Mouse (Mus musculus) small intestine, adult 2 months (tissue): Measurements from ENCODE around the gene Prkcb. TPM values are rescaled to one million over a fixed set of nuclear protein-coding genes. Genes with fewer than 3 reads are reported as not detected.

Source experiments
- H3K27ac ChIP-seq: fragments of 200-500 bp; 2 replicates; pipeline ENCODE4 v1.5.1; 2012; ENCODE audit warnings: low read depth, low read length, control low read depth, inconsistent platforms; ENCODE audit not compliant: insufficient read depth
- H3K27me3 ChIP-seq: fragments of 200-500 bp; 2 replicates; pipeline ENCODE4 v1.6.1; 2012; ENCODE audit warnings: mild to moderate bottlenecking, moderate library complexity, low read length, inconsistent platforms; ENCODE audit not compliant: control insufficient read depth, insufficient read depth
- H3K36me3 ChIP-seq: fragments of 200-500 bp; 2 replicates; pipeline ENCODE4 v1.6.1; 2012; ENCODE audit warnings: mild to moderate bottlenecking, low read length, control low read depth, inconsistent platforms; ENCODE audit not compliant: control insufficient read depth, insufficient read depth
- H3K4me1 ChIP-seq: fragments of 200-500 bp; 2 replicates; pipeline ENCODE4 v1.6.1; 2012; ENCODE audit warnings: low read length, inconsistent platforms, mixed read lengths; ENCODE audit not compliant: control insufficient read depth, insufficient read depth, insufficient read length
- H3K4me3 ChIP-seq: fragments of 200-500 bp; 2 replicates; pipeline ENCODE4 v1.5.1; 2012; ENCODE audit warnings: low read depth, mild to moderate bottlenecking, control low read depth, inconsistent platforms, low read length, moderate library complexity
- CTCF ChIP-seq: fragments of 200-500 bp; IDR thresholded peaks from 2 replicates; pipeline ENCODE4 v1.5.1; 2012; ENCODE audit warnings: low read depth, mild to moderate bottlenecking, control low read depth, inconsistent platforms, low read length, moderate library complexity, mixed read lengths; ENCODE audit not compliant: insufficient replicate concordance, insufficient read length; ENCODE audit errors: extremely low read depth
- POLR2A ChIP-seq: fragments of 200-500 bp; IDR thresholded peaks from 2 replicates; pipeline ENCODE4 v1.6.1; 2012; ENCODE audit warnings: low read depth, mild to moderate bottlenecking, control low read depth, inconsistent platforms, low read length, moderate library complexity
- WGBS: fragments of 180-500 bp; shearing (Covaris S2); methylation state at CpG from one replicate; pipeline ENCODE4 v1.1.7; 2018; 5-methylcytosine and 5-hydroxymethylcytosine counted together
- polyA plus RNA-seq: library from polyadenylated mRNA; depleted of rRNA; stranded (reverse); fragments of >200 nt; gene quantifications from 2 replicates; pipeline ENCODE4 v1.2.3, GENCODE M21; 2012

The Prkcb gene
- polyA plus RNA-seq, 1 experiment, result 6.1 TPM

- no peak overlapping the region for H3K27ac ChIP-seq
- no peak for TF ChIP-seq CTCF
- TF ChIP-seq POLR2A, result no peak
- 43% methylated on average over 8 of the region's 8 CpGs for WGBS
- no peaks in the 10 kb centered on the region for H3K27me3 ChIP-seq
- no peaks in the 10 kb centered on the region for H3K4me1 ChIP-seq
- H3K36me3 ChIP-seq, result no peaks in the 10 kb centered on the region
- H3K4me3 ChIP-seq, result no peak overlapping the region
Measured at GRCm38 (mm10) chr7:122575506-122575905, 287.0 kb downstream of the Prkcb start.

- H3K27ac ChIP-seq, result no peak overlapping the region
- no peaks in the 10 kb centered on the region for H3K4me1 ChIP-seq
- TF ChIP-seq POLR2A (no peak), CTCF (no peak)
- H3K36me3 ChIP-seq, result no peaks in the 10 kb centered on the region
- no peak overlapping the region for H3K4me3 ChIP-seq
- no peaks in the 10 kb centered on the region for H3K27me3 ChIP-seq
- 71% methylated on average over 4 of the region's 4 CpGs for WGBS
Measured at GRCm38 (mm10) chr7:122577571-122577970, 289.0 kb downstream of the Prkcb start.

GRCm38 (mm10) chr7:122579461-122580157 is 291.1 kb downstream of the Prkcb start:
- H3K27me3 ChIP-seq, result no peaks in the 10 kb centered on the region
- H3K4me1 ChIP-seq, result no peaks in the 10 kb centered on the region
- TF ChIP-seq CTCF, result no peak
- TF ChIP-seq POLR2A, result no peak
- H3K27ac ChIP-seq, result no peak overlapping the region
- H3K4me3 ChIP-seq, result no peak overlapping the region
- no peaks in the 10 kb centered on the region for H3K36me3 ChIP-seq
- 50% methylated on average over 7 of the region's 7 CpGs for WGBS

DNA sequence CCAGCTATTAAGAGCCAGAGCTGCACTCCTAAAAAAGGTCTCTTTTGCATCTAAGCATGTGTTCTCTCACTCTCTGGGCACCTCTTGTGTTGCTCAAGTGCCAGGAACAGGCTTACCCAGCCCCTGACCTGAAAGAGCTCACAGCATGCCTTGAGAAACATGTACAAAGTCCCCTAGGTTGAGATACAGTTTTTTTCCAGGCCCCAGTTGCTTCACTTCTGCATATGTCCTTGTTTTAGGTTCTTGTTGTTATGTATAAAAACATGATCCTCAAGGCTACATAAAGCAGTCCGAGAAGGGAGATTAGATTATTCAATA is 291.6 kb downstream of the Prkcb start:
- WGBS, result 72% methylated on average over 1 of the region's 1 CpGs

GRCm38 (mm10) chr7:122584421-122585151 is 296.0 kb downstream of the Prkcb start:
- Histone ChIP-seq H3K27me3 (no peaks in the 10 kb centered on the region), H3K27ac (no peak overlapping the region), H3K36me3 (no peaks in the 10 kb centered on the region), H3K4me3 (no peak overlapping the region), H3K4me1 (no peaks in the 10 kb centered on the region)
- 81% methylated on average over 14 of the region's 14 CpGs for WGBS
- TF ChIP-seq CTCF (no peak), POLR2A (no peak)

More for the DNA sequence above, 291.6 kb downstream of the Prkcb start:
- Histone ChIP-seq H3K27ac (no peak overlapping the region), H3K4me3 (no peak overlapping the region), H3K36me3 (no peaks in the 10 kb centered on the region), H3K4me1 (no peaks in the 10 kb centered on the region), H3K27me3 (no peaks in the 10 kb centered on the region)
- no peak for TF ChIP-seq CTCF
- TF ChIP-seq POLR2A, result no peak

DNA sequence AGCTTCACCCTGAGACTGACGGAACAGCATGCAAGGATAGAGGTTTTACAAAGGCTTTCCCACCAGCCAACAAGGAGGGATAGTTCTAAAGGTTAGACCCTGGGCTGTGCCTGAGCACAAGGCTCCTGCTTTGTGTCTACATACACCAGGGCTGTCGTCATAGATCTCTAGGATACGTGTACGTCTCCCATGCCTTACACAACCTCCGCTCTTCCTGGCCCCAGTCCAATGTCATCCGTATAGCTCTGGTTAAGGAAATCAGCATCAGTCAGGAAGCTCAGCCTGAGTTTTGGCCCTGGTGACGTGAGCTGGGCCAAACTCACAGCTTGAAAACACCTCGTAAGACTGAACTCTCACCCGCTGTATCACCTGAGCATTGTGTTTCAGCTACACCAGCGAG is 307.3 kb downstream of the Prkcb start:
- H3K4me3 ChIP-seq, result no peak overlapping the region
- no peak overlapping the region for H3K27ac ChIP-seq
- no peaks in the 10 kb centered on the region for H3K4me1 ChIP-seq
- TF ChIP-seq CTCF (no peak), POLR2A (no peak)
- no peaks in the 10 kb centered on the region for H3K27me3 ChIP-seq
- H3K36me3 ChIP-seq, result no peaks in the 10 kb centered on the region
- WGBS, result 72% methylated on average over 10 of the region's 10 CpGs

- H3K27ac ChIP-seq, result no peak overlapping the region
- no peak overlapping the region for H3K4me3 ChIP-seq
- 73% methylated on average over 9 of the region's 9 CpGs for WGBS
- no peaks in the 10 kb centered on the region for H3K4me1 ChIP-seq
- TF ChIP-seq POLR2A, result no peak
- H3K27me3 ChIP-seq, result no peaks in the 10 kb centered on the region
- no peaks in the 10 kb centered on the region for H3K36me3 ChIP-seq
Measured at GRCm38 (mm10) chr7:122596596-122597170, 308.1 kb downstream of the Prkcb start.
